Mouse (Mus musculus): Measurements from ENCODE around the gene Aicda.

Aicda gene

GRCm38 (mm10) chr6:122553606-122554005 lies at the start of gene Aicda:
Gene Aicda, plus strand, starts transcription at chr6:122553801.
- TF ChIP-seq GATA4 (IDR thresholded peaks at IDR 0.05; ENCODE audit: insufficient replicate concordance, low read length) = no peak

DNA sequence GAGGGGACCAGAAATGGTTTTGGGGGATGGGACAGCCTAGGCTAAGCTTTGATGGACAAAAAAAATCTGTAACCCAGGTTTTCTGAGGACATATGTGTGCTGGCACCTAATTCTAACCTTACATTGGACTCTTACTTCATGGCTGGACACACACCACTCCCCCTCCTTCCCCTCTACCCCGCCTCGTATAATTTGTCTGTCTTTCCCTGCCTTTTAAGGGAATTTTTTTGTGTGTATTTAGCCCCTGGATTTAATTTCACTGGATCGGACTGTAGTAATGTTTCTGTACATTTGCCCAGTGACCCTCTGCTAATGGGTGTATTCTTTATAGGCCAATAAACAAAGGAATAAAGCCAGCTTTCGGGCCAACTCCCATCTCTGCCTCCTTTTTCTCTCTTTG lies 48.6 kb upstream of the Aicda start:
- TF ChIP-seq GATA4 (IDR thresholded peaks at IDR 0.05; ENCODE audit: insufficient replicate concordance, low read length) = no peak

- no peak for TF ChIP-seq GATA4 (IDR thresholded peaks at IDR 0.05; ENCODE audit: insufficient replicate concordance, low read length)
Measured at GRCm38 (mm10) chr6:122505545-122505944, 48.1 kb upstream of the Aicda start, which contains the start of gene Mfap5. Gene Mfap5, plus strand, starts transcription at chr6:122505845.

- no peak for TF ChIP-seq GATA4 (IDR thresholded peaks at IDR 0.05; ENCODE audit: insufficient replicate concordance, low read length)
Measured at GRCm38 (mm10) chr6:122508494-122508893, 45.1 kb upstream of the Aicda start.

- TF ChIP-seq GATA4 (IDR thresholded peaks at IDR 0.05; ENCODE audit: insufficient replicate concordance, low read length) = no peak
Measured at GRCm38 (mm10) chr6:122512914-122513878, 40.4 kb upstream of the Aicda start.

GRCm38 (mm10) chr6:122514312-122514711 lies 39.3 kb upstream of the Aicda start:
- no peak for TF ChIP-seq GATA4 (IDR thresholded peaks at IDR 0.05; ENCODE audit: insufficient replicate concordance, low read length)

GRCm38 (mm10) chr6:122517668-122518067 lies 35.9 kb upstream of the Aicda start:
- no peak for TF ChIP-seq GATA4 (IDR thresholded peaks at IDR 0.05; ENCODE audit: insufficient replicate concordance, low read length)

DNA sequence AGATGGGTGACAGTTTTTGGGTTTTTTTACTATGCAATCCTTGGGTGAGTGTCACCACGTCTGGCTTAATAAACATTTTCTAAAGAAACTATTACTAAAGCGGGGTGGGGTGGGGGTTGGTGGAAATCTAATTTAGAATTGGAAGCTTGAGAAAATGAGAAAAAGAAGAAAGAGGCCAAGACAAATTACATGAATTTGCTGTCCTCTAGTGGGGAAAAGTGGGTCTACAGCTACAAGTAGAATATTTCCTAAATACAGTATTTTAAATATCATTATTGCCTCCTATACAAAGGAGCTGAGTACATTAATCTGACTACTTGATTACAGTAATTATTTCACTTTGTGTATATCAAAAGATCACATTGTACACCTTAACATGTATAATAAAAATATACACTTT lies 34.2 kb upstream of the Aicda start:
- TF ChIP-seq GATA4 (IDR thresholded peaks at IDR 0.05; ENCODE audit: insufficient replicate concordance, low read length) = no peak

DNA sequence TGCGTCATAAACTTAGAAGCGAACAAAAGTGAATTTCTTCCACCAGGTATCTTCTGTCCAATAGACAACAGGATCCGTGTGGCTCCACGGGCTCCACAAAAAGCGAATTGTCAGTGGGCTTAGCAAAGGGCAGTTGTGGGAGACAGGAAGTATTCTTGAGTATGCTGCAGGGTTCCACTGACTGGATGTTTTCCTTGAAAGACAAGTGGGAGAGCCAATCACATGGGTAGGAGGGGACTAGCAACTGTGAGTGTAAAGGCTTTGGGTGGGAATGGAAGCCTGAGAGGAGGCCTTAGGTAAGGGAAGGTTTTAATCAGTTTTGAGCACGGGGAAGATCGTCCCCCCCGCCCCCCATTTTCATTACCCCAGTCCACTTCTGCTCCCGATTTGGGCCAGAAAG lies 31.0 kb upstream of the Aicda start:
- TF ChIP-seq GATA4 (IDR thresholded peaks at IDR 0.05; ENCODE audit: insufficient replicate concordance, low read length) = no peak

GRCm38 (mm10) chr6:122523289-122523688 lies 30.3 kb upstream of the Aicda start:
- no peak for TF ChIP-seq GATA4 (IDR thresholded peaks at IDR 0.05; ENCODE audit: insufficient replicate concordance, low read length)

- TF ChIP-seq GATA4 (IDR thresholded peaks at IDR 0.05; ENCODE audit: insufficient replicate concordance, low read length) = no peak
Measured at GRCm38 (mm10) chr6:122527596-122527995, 26.0 kb upstream of the Aicda start.

DNA sequence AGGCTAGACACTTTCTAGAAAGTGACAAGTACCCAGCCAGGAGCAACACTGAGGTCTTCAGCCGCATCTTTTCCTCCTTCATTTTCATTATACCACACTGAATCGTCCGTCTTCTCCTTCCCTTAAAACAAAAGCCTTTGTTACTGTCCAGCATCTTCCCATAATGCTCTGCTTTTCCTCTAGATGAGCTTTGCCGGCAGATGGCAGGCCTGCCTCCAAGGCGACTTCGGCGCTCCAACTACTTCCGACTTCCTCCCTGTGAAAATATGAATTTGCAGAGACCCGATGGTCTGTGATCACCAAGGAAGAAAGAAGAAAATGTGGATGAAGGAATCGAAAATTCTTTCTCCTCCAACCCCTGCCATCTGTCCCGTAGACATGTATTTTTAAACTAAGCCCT lies 25.5 kb upstream of the Aicda start:
- no peak for TF ChIP-seq GATA4 (IDR thresholded peaks at IDR 0.05; ENCODE audit: insufficient replicate concordance, low read length)

GRCm38 (mm10) chr6:122531466-122532174 lies 22.0 kb upstream of the Aicda start:
- TF ChIP-seq GATA4 (IDR thresholded peaks at IDR 0.05; ENCODE audit: insufficient replicate concordance, low read length) = no peak

GRCm38 (mm10) chr6:122532883-122533302 lies 20.7 kb upstream of the Aicda start:
- TF ChIP-seq GATA4 (IDR thresholded peaks at IDR 0.05; ENCODE audit: insufficient replicate concordance, low read length) = no peak

GRCm38 (mm10) chr6:122534032-122534431 lies 19.6 kb upstream of the Aicda start:
- TF ChIP-seq GATA4 (IDR thresholded peaks at IDR 0.05; ENCODE audit: insufficient replicate concordance, low read length) = no peak

DNA sequence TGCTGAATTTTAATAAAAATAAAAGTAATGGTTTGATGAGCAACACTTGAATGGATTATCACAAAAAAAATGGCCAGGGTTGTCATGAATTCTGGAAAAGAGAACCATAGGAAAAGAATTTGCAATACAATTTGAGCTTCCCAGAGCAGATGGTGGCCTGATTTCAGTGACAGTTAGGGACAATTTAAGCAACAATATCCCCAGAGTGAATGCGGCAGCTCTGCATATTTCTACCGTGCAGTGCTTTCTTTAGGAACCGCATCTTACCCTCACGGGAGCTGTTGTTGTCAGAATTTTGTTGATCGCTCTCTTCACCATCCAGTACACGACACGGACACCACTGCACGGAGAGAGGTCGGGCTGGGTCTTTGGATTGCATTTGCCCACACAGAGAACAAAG lies 14.0 kb upstream of the Aicda start:
- TF ChIP-seq GATA4 (IDR thresholded peaks at IDR 0.05; ENCODE audit: insufficient replicate concordance, low read length) = no peak

Data from liver, adult (tissue).